Mouse (Mus musculus) midbrain, postnatal 0 days (tissue): ENCODE data around the gene Mapk8ip1. TPM values are rescaled to one million over a fixed set of nuclear protein-coding genes. Genes with fewer than 3 reads are reported as not detected.

Experiments used
- ATAC-seq: fragments of 200-750 bp; cut with Nextera tagmentation; 2 replicates; pipeline ENCODE4 v1.8.0; 2017; ENCODE audit warnings: moderate number of reproducible peaks, mild to moderate bottlenecking, moderate TSS enrichment, moderate library complexity; ENCODE audit not compliant: low FRiP score
- DNase-seq: peaks from one replicate; pipeline ENCODE4 v3.0.0-alpha.2; 2015; ENCODE audit warnings: low spot score
- H3K27ac ChIP-seq: fragments of 300-500 bp; sonication (generic); 2 replicates; pipeline ENCODE4 v1.5.1; 2014; ENCODE audit warnings: low read depth, mild to moderate bottlenecking, low read length, mixed read lengths
- H3K27me3 ChIP-seq: fragments of 300-500 bp; sonication (generic); 2 replicates; pipeline ENCODE4 v1.6.1; 2014; ENCODE audit warnings: low read length, control low read depth, mixed read lengths; ENCODE audit not compliant: insufficient read depth
- H3K36me3 ChIP-seq: fragments of 300-500 bp; sonication (generic); 2 replicates; pipeline ENCODE4 v1.6.1; 2014; ENCODE audit warnings: low read length, control low read depth, mixed read lengths; ENCODE audit not compliant: insufficient read depth
- H3K4me1 ChIP-seq: fragments of 300-500 bp; sonication (generic); 2 replicates; pipeline ENCODE4 v1.6.1; 2014; ENCODE audit warnings: mild to moderate bottlenecking, control low read depth, antibody characterized with exemption, low read length, mixed read lengths; ENCODE audit not compliant: insufficient read depth
- H3K4me2 ChIP-seq: fragments of 300-500 bp; sonication (generic); 2 replicates; pipeline ENCODE4 v1.6.1; 2014; ENCODE audit warnings: low read depth, mild to moderate bottlenecking, low read length, mixed read lengths; ENCODE audit not compliant: poor library complexity, severe bottlenecking
- H3K4me3 ChIP-seq: fragments of 300-500 bp; sonication (generic); 2 replicates; pipeline ENCODE4 v1.5.1; 2014; ENCODE audit warnings: low read depth, mild to moderate bottlenecking, low read length, moderate library complexity
- H3K9ac ChIP-seq: fragments of 300-500 bp; sonication (generic); replicated peaks from 2 replicates; pipeline ENCODE4 v1.6.1; 2014; ENCODE audit warnings: mild to moderate bottlenecking, low read length, moderate library complexity, mixed read lengths; ENCODE audit not compliant: poor library complexity, severe bottlenecking
- H3K9me3 ChIP-seq: fragments of 300-500 bp; sonication (generic); 2 replicates; pipeline ENCODE4 v1.6.1; 2016; ENCODE audit warnings: low read length, control low read depth
- CTCF ChIP-seq: IDR thresholded peaks from 2 replicates; pipeline ENCODE4 v1.5.1; 2016; ENCODE audit warnings: antibody characterized with exemption, mild to moderate bottlenecking
- WGBS: fragments of 180-500 bp; shearing (Covaris S2); extraction: QIAGEN DNeasy Blood & Tissue Kit; methylation state at CpG from one replicate; pipeline ENCODE4 v1.1.7; 2014; 5-methylcytosine and 5-hydroxymethylcytosine counted together
- polyA plus RNA-seq: library from polyadenylated mRNA; unstranded; fragments of >200 nt; fragmentation: Nextera tagmentation; extraction: Ambion mirVana; gene quantifications from 2 replicates; pipeline ENCODE4 v1.2.1, GENCODE M21; 2015
- total RNA-seq: library from RNA; depleted of rRNA; stranded (reverse); fragments of >200 nt; gene quantifications from 2 replicates; pipeline ENCODE4 v1.2.3, GENCODE M21; 2014

Mapk8ip1 gene
- total and polyA plus RNA-seq, 2 experiments from 2014 or later, result 178 to 357 TPM

DNA sequence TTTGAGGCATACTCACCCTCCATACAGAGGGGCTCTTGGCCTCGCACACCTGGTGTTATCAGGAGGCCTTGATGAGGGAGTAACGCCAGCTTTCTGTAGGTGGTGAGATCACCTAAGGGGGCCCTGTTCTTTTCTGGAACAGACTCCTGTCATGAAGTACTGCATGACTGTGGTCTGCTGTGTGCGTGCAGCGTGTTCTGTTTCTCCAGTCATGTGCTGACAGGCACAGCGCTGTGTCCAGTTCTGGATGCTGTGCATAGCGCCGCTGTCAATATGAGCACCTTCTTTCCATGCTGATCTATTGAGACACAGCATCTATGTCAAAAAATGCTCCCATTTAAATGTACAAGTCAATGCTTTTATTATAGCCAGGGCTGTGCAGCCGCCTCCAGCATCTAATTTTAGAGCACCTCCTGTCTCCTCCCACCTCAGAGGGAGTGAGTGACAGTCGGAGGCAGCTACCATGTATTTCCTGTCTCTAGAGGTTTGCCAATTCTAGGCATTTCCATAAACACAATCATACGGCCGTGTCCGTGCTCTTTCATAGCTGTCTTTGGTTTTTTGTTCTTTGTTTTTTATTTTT lies 41.4 kb upstream of the Mapk8ip1 start:
- Histone ChIP-seq H3K4me1 (no peaks in the 10 kb centered on the region), H3K27me3 (no peaks in the 10 kb centered on the region), H3K4me2 (no peak overlapping the region), H3K9me3 (no peaks in the 10 kb centered on the region), H3K36me3 (no peaks in the 10 kb centered on the region), H3K27ac (no peak overlapping the region; the same call in 1 of the 2 replicates), H3K4me3 (no peak overlapping the region), H3K9ac (no peak overlapping the region)
- no peak for ATAC-seq
- TF ChIP-seq CTCF, result no peak
- DNase-seq, result no peak
- WGBS, result 73% methylated on average over 12 of the region's 12 CpGs

DNA sequence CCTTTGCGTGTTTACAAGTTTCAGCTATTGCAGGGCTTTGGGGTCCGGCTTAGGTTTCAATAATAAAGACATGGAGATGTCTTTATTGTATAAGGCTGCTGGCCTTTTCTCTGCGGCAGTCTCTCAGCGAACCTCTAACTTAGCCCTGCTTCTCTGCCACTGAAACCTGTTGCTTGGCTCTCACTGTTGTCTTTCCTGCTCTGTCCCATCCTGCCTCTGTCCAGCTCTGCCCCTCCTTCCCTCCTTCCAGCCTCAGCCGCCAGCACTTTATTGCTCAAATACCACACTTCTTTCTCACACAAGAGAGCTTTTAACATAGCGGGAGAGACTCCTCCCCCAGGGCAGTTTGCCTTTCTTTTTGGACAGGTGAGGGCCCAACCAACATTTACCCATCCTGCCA lies 39.4 kb upstream of the Mapk8ip1 start:
- no peak overlapping the region for H3K4me2 ChIP-seq
- H3K27ac ChIP-seq, result no peak overlapping the region
- no peaks in the 10 kb centered on the region for H3K4me1 ChIP-seq
- no peak overlapping the region for H3K4me3 ChIP-seq
- ATAC-seq (no peak), DNase-seq (no peak)
- TF ChIP-seq CTCF, result no peak
- 64% methylated on average over 6 of the region's 6 CpGs for WGBS
- H3K36me3 ChIP-seq, result no peaks in the 10 kb centered on the region
- no peaks in the 10 kb centered on the region for H3K27me3 ChIP-seq
- no peaks in the 10 kb centered on the region for H3K9me3 ChIP-seq
- no peak overlapping the region for H3K9ac ChIP-seq

DNA sequence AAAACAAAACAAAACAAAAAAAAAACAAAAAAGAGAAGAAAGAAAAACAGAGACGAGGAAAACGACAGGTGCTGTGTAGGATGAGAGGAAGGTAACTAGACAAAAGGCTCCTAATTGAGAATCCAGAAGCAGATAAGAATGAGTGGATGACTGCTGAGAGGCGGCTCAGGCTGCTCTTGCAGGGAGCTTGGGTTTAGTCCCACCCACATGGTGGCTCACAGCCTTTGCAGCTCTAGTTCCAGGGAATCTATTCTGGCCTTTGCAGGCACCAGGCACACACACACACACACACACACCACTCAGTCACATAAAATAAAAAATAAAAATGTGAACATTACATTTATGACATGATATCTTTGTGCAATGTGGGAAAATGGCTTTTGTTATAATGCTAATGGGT lies 37.5 kb upstream of the Mapk8ip1 start:
- no peak for TF ChIP-seq CTCF
- no peak overlapping the region for H3K4me2 ChIP-seq
- no peaks in the 10 kb centered on the region for H3K27me3 ChIP-seq
- H3K36me3 ChIP-seq, result no peaks in the 10 kb centered on the region
- peaks cover 6% of the 10 kb centered on the region; the same call in 1 of the 2 replicates for H3K4me1 ChIP-seq
- no peak overlapping the region for H3K9ac ChIP-seq
- H3K4me3 ChIP-seq, result no peak overlapping the region
- 62% methylated on average over 3 of the region's 3 CpGs for WGBS
- H3K9me3 ChIP-seq, result no peaks in the 10 kb centered on the region
- H3K27ac ChIP-seq, result no peak overlapping the region
- DNase-seq (no peak), ATAC-seq (no peak)

DNA sequence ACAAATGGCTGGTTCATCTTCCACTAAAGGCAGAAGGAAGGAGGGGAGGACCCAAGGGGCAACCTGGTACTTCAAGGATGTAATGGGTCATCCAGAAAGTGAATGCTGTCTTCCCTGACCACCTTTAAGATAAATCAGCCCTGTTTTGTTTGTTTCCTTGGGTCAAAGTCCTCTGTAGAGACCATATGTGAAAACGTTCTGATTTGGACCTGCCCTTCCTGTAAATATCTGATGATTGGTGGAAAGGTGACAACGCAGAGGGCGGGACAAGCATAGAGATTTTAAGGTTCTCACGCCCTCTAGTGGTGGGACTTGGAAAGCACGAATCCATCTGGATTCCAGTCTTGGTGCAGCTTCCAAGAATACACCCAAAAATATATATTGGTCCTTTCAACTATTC lies 36.8 kb upstream of the Mapk8ip1 start:
- WGBS, result 0% methylated on average over 5 of the region's 5 CpGs
- Histone ChIP-seq H3K27ac (no peak overlapping the region), H3K36me3 (no peaks in the 10 kb centered on the region), H3K9ac (no peak overlapping the region), H3K9me3 (no peaks in the 10 kb centered on the region), H3K4me3 (no peak overlapping the region), H3K4me1 (peaks cover 6% of the 10 kb centered on the region; the same call in 1 of the 2 replicates), H3K27me3 (no peaks in the 10 kb centered on the region), H3K4me2 (no peak overlapping the region)
- TF ChIP-seq CTCF, result peak; percentile 91
- ATAC-seq, result no peak
- peak; percentile 93 for DNase-seq

DNA sequence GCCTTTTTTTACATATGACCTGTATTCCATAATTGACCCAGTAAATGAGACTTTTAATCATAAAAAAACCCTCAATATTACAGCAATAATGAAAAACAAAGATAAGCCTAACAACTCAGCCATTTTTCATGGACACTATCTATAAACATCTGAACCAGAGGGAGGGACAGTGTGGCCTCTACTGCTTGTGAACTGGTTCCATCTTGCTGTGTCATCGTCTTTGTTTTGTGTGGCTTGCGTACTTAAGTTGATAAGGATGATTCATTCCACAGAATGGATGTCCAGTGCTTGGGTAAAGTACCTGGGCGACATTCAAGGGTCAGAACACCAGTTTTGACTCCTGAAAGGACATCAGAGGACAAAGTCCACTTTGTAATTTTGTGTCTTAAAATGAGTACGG lies 36.3 kb upstream of the Mapk8ip1 start:
- ATAC-seq (no peak), DNase-seq (no peak)
- no peaks in the 10 kb centered on the region for H3K27me3 ChIP-seq
- no peaks in the 10 kb centered on the region for H3K9me3 ChIP-seq
- TF ChIP-seq CTCF, result no peak
- H3K27ac ChIP-seq, result no peak overlapping the region
- no peak overlapping the region for H3K4me2 ChIP-seq
- no peak overlapping the region for H3K4me3 ChIP-seq
- H3K36me3 ChIP-seq, result no peaks in the 10 kb centered on the region
- H3K9ac ChIP-seq, result no peak overlapping the region
- peaks cover 6% of the 10 kb centered on the region; the same call in 1 of the 2 replicates for H3K4me1 ChIP-seq
- WGBS, result 85% methylated on average over 4 of the region's 4 CpGs

DNA sequence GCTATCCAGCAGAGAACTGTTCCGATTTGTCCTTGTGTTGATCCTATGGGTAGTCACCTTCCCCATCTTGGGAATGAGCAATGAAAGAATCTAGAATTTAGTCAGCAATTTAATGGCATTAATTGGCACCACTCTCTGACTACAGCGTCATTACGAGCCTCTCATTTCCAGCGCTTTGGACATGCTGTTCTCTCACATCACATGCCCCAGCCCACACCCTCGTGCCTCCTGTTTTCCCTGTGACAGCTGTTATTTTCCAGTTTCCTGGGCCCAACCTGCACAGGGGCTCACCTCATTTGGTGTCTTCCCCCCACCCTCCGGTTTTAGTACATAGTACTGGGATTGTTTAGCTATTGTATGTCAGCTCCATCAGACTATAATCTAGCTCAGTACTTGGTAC lies 34.0 kb upstream of the Mapk8ip1 start:
- peak overlapping the region; percentile 92 for H3K4me2 ChIP-seq
- TF ChIP-seq CTCF, result no peak
- no peak for DNase-seq
- ATAC-seq, result no peak
- WGBS, result 56% methylated on average over 6 of the region's 6 CpGs
- H3K9ac ChIP-seq, result 0 out of 2 replicates have a peak overlapping the region, but pooled peaks have one; percentile 42
- H3K9me3 ChIP-seq, result no peaks in the 10 kb centered on the region
- H3K4me1 ChIP-seq, result peaks cover 11% of the 10 kb centered on the region; the same call in 1 of the 2 replicates
- H3K27me3 ChIP-seq, result no peaks in the 10 kb centered on the region
- 0 out of 2 replicates have a peak overlapping the region, but pooled peaks have one; percentile 72 for H3K27ac ChIP-seq
- H3K36me3 ChIP-seq, result no peaks in the 10 kb centered on the region
- no peak overlapping the region for H3K4me3 ChIP-seq
